Mouse (Mus musculus): ENCODE data around the gene Pabpn1l. TPM values are rescaled to one million over a fixed set of nuclear protein-coding genes. Genes with fewer than 3 reads are reported as not detected.

Pabpn1l gene
- total and polyA plus RNA-seq, 3 experiments, result 0.11 TPM; not detected in 2

DNA sequence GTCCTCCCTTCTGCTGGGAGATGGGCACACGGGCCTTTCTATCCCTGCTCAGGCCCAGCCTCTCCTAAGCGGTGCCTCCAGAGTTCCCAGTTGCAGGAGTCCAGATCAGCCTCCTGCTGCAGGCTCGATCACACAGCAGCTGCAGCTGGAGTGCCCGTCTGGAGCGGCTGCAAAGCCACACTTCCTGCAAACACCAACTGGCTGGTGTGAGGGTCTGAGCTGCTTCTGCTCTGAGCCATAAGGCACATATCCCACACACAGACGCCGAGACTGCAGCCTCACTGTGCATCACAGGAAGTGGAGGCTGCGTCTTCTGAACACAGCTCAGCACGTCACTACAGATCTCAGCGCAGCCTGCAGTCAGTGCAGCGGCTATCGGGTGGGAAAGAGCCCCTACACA, 44.3 kb upstream of the Pabpn1l start:
- peak; percentile 25 for DNase-seq (ENCODE audit: low spot score)
- TF ChIP-seq TAL1 (conservative IDR thresholded peaks at IDR 0.05; ENCODE audit: low read depth, low read length), result no peak
- peaks cover 98% of the 10 kb centered on the region for H3K4me1 ChIP-seq (ENCODE audit: insufficient read depth, low read depth, low read length)

GRCm38 (mm10) chr8:122666338-122666764, 43.8 kb upstream of the Pabpn1l start:
- Histone ChIP-seq H3K4me3 (ENCODE audit: low read depth, low read length) (peak overlapping the region; percentile 55; the same call in 1 of the 2 replicates), H3K36me3 (replicated peaks) (peaks cover 100% of the 10 kb centered on the region), H3K27me3 (ENCODE audit: insufficient read depth, low read length) (no peaks in the 10 kb centered on the region), H3K9me3 (replicated peaks) (no peaks in the 10 kb centered on the region), H3K4me1 (ENCODE audit: insufficient read depth, low read depth, low read length) (peaks cover 99% of the 10 kb centered on the region)
- no peak for TF ChIP-seq GATA2 (IDR thresholded peaks at IDR 0.05; ENCODE audit: borderline replicate concordance, low read depth, low read length)
- peak; percentile 72; the same call in 1 of the 2 replicates for TF ChIP-seq TAL1 (conservative IDR thresholded peaks at IDR 0.05; ENCODE audit: low read depth, low read length)
- peak; percentile 72 for ATAC-seq (ENCODE audit: extremely low read depth, insufficient number of reproducible peaks, low FRiP score, poor library complexity, severe bottlenecking)
- peak; percentile 28 for DNase-seq (ENCODE audit: low spot score)

More for the DNA sequence above, 44.3 kb upstream of the Pabpn1l start:
- peak overlapping the region; percentile 55; the same call in 1 of the 2 replicates for H3K4me3 ChIP-seq (ENCODE audit: low read depth, low read length)
- no peak for ATAC-seq (ENCODE audit: extremely low read depth, insufficient number of reproducible peaks, low FRiP score, poor library complexity, severe bottlenecking)
- no peaks in the 10 kb centered on the region for H3K9me3 ChIP-seq (replicated peaks)
- no peaks in the 10 kb centered on the region for H3K27me3 ChIP-seq (ENCODE audit: insufficient read depth, low read length)
- peaks cover 100% of the 10 kb centered on the region for H3K36me3 ChIP-seq (replicated peaks)

- peaks cover 100% of the 10 kb centered on the region for H3K36me3 ChIP-seq (replicated peaks)
Observed at GRCm38 (mm10) chr8:122665667-122666316, 43.3 kb upstream of the Pabpn1l start.

GRCm38 (mm10) chr8:122665221-122665620, 42.7 kb upstream of the Pabpn1l start:
- H3K27me3 ChIP-seq (ENCODE audit: insufficient read depth, low read length), result no peaks in the 10 kb centered on the region
- H3K9me3 ChIP-seq (replicated peaks), result no peaks in the 10 kb centered on the region
- peaks cover 98% of the 10 kb centered on the region for H3K4me1 ChIP-seq (ENCODE audit: insufficient read depth, low read depth, low read length)
- TF ChIP-seq POLR2AphosphoS5 (IDR thresholded peaks at IDR 0.05; ENCODE audit: insufficient replicate concordance, low read depth, low read length) (no peak), TAL1 (conservative IDR thresholded peaks at IDR 0.05; ENCODE audit: low read depth, low read length) (no peak), CTCF (IDR thresholded peaks at IDR 0.05; ENCODE audit: low read depth, low read length) (no peak), GATA1 (IDR thresholded peaks at IDR 0.05; ENCODE audit: borderline replicate concordance, low read length) (no peak), GATA2 (IDR thresholded peaks at IDR 0.05; ENCODE audit: borderline replicate concordance, low read depth, low read length) (no peak)
- H3K4me3 ChIP-seq (ENCODE audit: low read depth, low read length), result no peak overlapping the region
- DNase-seq (ENCODE audit: low spot score), result peak; percentile 52
- peaks cover 99% of the 10 kb centered on the region for H3K36me3 ChIP-seq (replicated peaks)
- no peak for ATAC-seq (ENCODE audit: extremely low read depth, insufficient number of reproducible peaks, low FRiP score, poor library complexity, severe bottlenecking)

More at GRCm38 (mm10) chr8:122665667-122666316, 43.3 kb upstream of the Pabpn1l start:
- DNase-seq (ENCODE audit: low spot score) (no peak), ATAC-seq (ENCODE audit: extremely low read depth, insufficient number of reproducible peaks, low FRiP score, poor library complexity, severe bottlenecking) (no peak)
- no peak for TF ChIP-seq GATA1 (IDR thresholded peaks at IDR 0.05; ENCODE audit: borderline replicate concordance, low read length)
- TF ChIP-seq TAL1 (conservative IDR thresholded peaks at IDR 0.05; ENCODE audit: low read depth, low read length), result no peak
- TF ChIP-seq GATA2 (IDR thresholded peaks at IDR 0.05; ENCODE audit: borderline replicate concordance, low read depth, low read length), result no peak
- TF ChIP-seq CTCF (IDR thresholded peaks at IDR 0.05; ENCODE audit: low read depth, low read length), result no peak
- TF ChIP-seq POLR2AphosphoS5 (IDR thresholded peaks at IDR 0.05; ENCODE audit: insufficient replicate concordance, low read depth, low read length), result no peak
- no peaks in the 10 kb centered on the region for H3K9me3 ChIP-seq (replicated peaks)
- no peaks in the 10 kb centered on the region for H3K27me3 ChIP-seq (ENCODE audit: insufficient read depth, low read length)
- peak overlapping the region; percentile 38; the same call in 1 of the 2 replicates for H3K4me3 ChIP-seq (ENCODE audit: low read depth, low read length)
- H3K4me1 ChIP-seq (ENCODE audit: insufficient read depth, low read depth, low read length), result peaks cover 99% of the 10 kb centered on the region

DNA sequence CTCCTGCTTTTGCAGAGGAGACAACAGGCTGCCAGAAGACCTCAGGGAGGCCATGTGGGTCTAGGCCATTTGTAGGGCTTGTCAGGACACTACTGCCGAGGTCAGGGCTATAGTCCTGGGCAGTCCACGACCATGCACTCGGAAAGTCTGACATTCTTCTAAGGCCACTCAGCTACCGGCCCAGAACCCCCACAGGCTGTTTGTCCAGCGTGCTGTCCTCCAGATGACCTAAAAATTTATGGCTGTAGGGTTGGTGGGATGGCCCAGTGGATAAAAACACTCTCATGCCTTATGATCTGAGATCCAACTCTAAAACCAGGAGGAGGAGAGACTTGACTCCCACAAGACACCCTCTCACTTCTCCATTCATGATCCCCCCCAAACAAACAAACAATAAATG, 41.1 kb upstream of the Pabpn1l start:
- no peaks in the 10 kb centered on the region for H3K9me3 ChIP-seq (replicated peaks)
- TF ChIP-seq CTCF (IDR thresholded peaks at IDR 0.05; ENCODE audit: low read depth, low read length) (no peak), TAL1 (conservative IDR thresholded peaks at IDR 0.05; ENCODE audit: low read depth, low read length) (no peak), GATA2 (IDR thresholded peaks at IDR 0.05; ENCODE audit: borderline replicate concordance, low read depth, low read length) (no peak)
- peaks cover 99% of the 10 kb centered on the region for H3K36me3 ChIP-seq (replicated peaks)
- DNase-seq (ENCODE audit: low spot score) (no peak), ATAC-seq (ENCODE audit: extremely low read depth, insufficient number of reproducible peaks, low FRiP score, poor library complexity, severe bottlenecking) (no peak)
- peaks cover 98% of the 10 kb centered on the region for H3K4me1 ChIP-seq (ENCODE audit: insufficient read depth, low read depth, low read length)
- no peaks in the 10 kb centered on the region for H3K27me3 ChIP-seq (ENCODE audit: insufficient read depth, low read length)
- H3K4me3 ChIP-seq (ENCODE audit: low read depth, low read length), result no peak overlapping the region

GRCm38 (mm10) chr8:122663106-122663505, 40.6 kb upstream of the Pabpn1l start:
- TF ChIP-seq GATA1 (IDR thresholded peaks at IDR 0.05; ENCODE audit: borderline replicate concordance, low read length) (no peak), POLR2AphosphoS5 (IDR thresholded peaks at IDR 0.05; ENCODE audit: insufficient replicate concordance, low read depth, low read length) (0 out of 2 replicates have a peak, but pooled peaks have one; percentile 38)
- no peak for DNase-seq (ENCODE audit: low spot score)
- Histone ChIP-seq H3K27me3 (ENCODE audit: insufficient read depth, low read length) (no peaks in the 10 kb centered on the region), H3K4me1 (ENCODE audit: insufficient read depth, low read depth, low read length) (peaks cover 98% of the 10 kb centered on the region), H3K4me3 (ENCODE audit: low read depth, low read length) (no peak overlapping the region), H3K36me3 (replicated peaks) (peaks cover 99% of the 10 kb centered on the region), H3K9me3 (replicated peaks) (no peaks in the 10 kb centered on the region)
- ATAC-seq (ENCODE audit: extremely low read depth, insufficient number of reproducible peaks, low FRiP score, poor library complexity, severe bottlenecking), result no peak

- H3K27me3 ChIP-seq (ENCODE audit: insufficient read depth, low read length), result no peaks in the 10 kb centered on the region
- H3K4me1 ChIP-seq (ENCODE audit: insufficient read depth, low read depth, low read length), result peaks cover 98% of the 10 kb centered on the region
- peaks cover 99% of the 10 kb centered on the region for H3K36me3 ChIP-seq (replicated peaks)
- DNase-seq (ENCODE audit: low spot score) (no peak), ATAC-seq (ENCODE audit: extremely low read depth, insufficient number of reproducible peaks, low FRiP score, poor library complexity, severe bottlenecking) (no peak)
- TF ChIP-seq GATA2 (IDR thresholded peaks at IDR 0.05; ENCODE audit: borderline replicate concordance, low read depth, low read length), result no peak
- TF ChIP-seq CTCF (IDR thresholded peaks at IDR 0.05; ENCODE audit: low read depth, low read length), result no peak
- no peak for TF ChIP-seq POLR2AphosphoS5 (IDR thresholded peaks at IDR 0.05; ENCODE audit: insufficient replicate concordance, low read depth, low read length)
- TF ChIP-seq GATA1 (IDR thresholded peaks at IDR 0.05; ENCODE audit: borderline replicate concordance, low read length), result no peak
- TF ChIP-seq TAL1 (conservative IDR thresholded peaks at IDR 0.05; ENCODE audit: low read depth, low read length), result no peak
- no peak overlapping the region for H3K4me3 ChIP-seq (ENCODE audit: low read depth, low read length)
- H3K9me3 ChIP-seq (replicated peaks), result no peaks in the 10 kb centered on the region
Observed at GRCm38 (mm10) chr8:122661894-122662293, 39.4 kb upstream of the Pabpn1l start.
